Comparison of ENCODE assay signal across 9 mouse cellular contexts in the genomic region with DNA sequence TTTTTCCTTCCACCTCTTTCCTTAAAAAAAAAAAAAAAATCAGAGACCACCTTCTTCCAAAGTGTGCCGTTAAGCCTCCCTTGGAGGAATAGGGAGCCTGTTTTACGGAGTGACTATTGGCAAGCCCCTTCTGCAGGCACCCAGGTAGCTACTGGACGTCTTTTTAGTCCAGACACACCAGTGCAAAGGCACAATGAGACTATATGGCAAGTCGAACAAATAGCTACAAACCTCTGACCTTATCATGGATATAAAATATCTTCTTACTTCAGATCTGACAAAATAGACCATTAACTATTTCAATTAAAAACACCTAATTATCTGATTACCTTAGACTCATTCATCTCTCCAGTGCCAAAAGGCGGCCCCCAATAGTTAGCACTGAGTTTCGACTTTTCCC. TPM values are rescaled to one million over a fixed set of nuclear protein-coding genes. Genes with fewer than 3 reads are reported as not detected.
DNase-seq lines count a peak whose midpoint lies in the region; ATAC-seq and TF ChIP-seq lines count a peak whose summit lies in the region.
"Had no signal": no experiment of that assay in that cellular context is flagged by ENCODE, and none has a peak within 500 bp of the region (broad histone marks: within the 10 kb centered on the region; RNA-seq: fewer than 3 reads in every experiment).

No protein-coding gene starts in this region.

- WGBS in neural tube, embryonic 11.5 days = 2% methylated on average over 6 of the region's 6 CpGs
- WGBS in liver, embryonic 12.5 days (ENCODE audit: insufficient replicate concordance) = 20% methylated on average over 6 of the region's 6 CpGs
- 28% methylated on average over 6 of the region's 6 CpGs for whole genome bisulfite sequencing in stomach, postnatal 0 days

- peak overlapping the region; percentile 99 for H3K27ac ChIP-seq in gastrocnemius, adult 2 months
- H3K27ac ChIP-seq in neural tube, embryonic 11.5 days (ENCODE audit: low read depth, low read length) = peak overlapping the region; percentile 96
- H3K27ac ChIP-seq in liver, embryonic 12.5 days = peak overlapping the region; percentile 70
- H3K27ac ChIP-seq in stomach, postnatal 0 days (replicated peaks) = peak overlapping the region; percentile 83

- DNase-seq in gastrocnemius, adult 2 months = no peak
- DNase-seq in gastrocnemius, postnatal 36 days = no peak
- no peak for DNase-seq in neural tube, embryonic 11.5 days (ENCODE audit: low spot score)
- no peak for DNase-seq in neural tube, embryonic 10.5 days (ENCODE audit: extremely low spot score, low spot score)
- no peak for DNase-seq in stomach, postnatal 0 days (ENCODE audit: low spot score)
- no peak for DNase-seq in cerebellum, postnatal 4 days (ENCODE audit: low spot score in 2 of 2)
- DNase-seq in left cerebral cortex, postnatal 14 days (ENCODE audit: low spot score in 2 of 2) = no peak
- DNase-seq: right cerebral cortex, postnatal 25 days had no signal

- H3K36me3 ChIP-seq in neural tube, embryonic 11.5 days (ENCODE audit: control insufficient read depth, insufficient read depth, low read length) = no peaks in the 10 kb centered on the region
- no peaks in the 10 kb centered on the region for H3K36me3 ChIP-seq in liver, embryonic 12.5 days
- no peaks in the 10 kb centered on the region for H3K36me3 ChIP-seq in stomach, postnatal 0 days (ENCODE audit: control insufficient read depth, insufficient read depth, low read length)

- no peaks in the 10 kb centered on the region for H3K27me3 ChIP-seq in neural tube, embryonic 11.5 days (ENCODE audit: control insufficient read depth, insufficient read depth, low read length)
- no peaks in the 10 kb centered on the region; the same call in 1 of the 2 replicates for H3K27me3 ChIP-seq in liver, embryonic 12.5 days (replicated peaks)
- H3K27me3 ChIP-seq in stomach, postnatal 0 days (ENCODE audit: control insufficient read depth, insufficient read depth, low read length) = no peaks in the 10 kb centered on the region

- H3K9me3 ChIP-seq in neural tube, embryonic 11.5 days (ENCODE audit: control insufficient read depth, low read length) = no peaks in the 10 kb centered on the region
- H3K9me3 ChIP-seq in liver, embryonic 12.5 days (replicated peaks) = no peaks in the 10 kb centered on the region
- no peaks in the 10 kb centered on the region for H3K9me3 ChIP-seq in stomach, postnatal 0 days (ENCODE audit: control insufficient read depth, low read length)

- H3K4me2 ChIP-seq in neural tube, embryonic 11.5 days (ENCODE audit: low read depth) = peak overlapping the region; percentile 80
- peak overlapping the region; percentile 98 for H3K4me2 ChIP-seq in liver, embryonic 12.5 days
- H3K4me2 ChIP-seq in stomach, postnatal 0 days (replicated peaks; ENCODE audit: low read depth) = peak overlapping the region; percentile 72

- peaks cover 21% of the 10 kb centered on the region for H3K4me1 ChIP-seq in neural tube, embryonic 11.5 days (ENCODE audit: control insufficient read depth, insufficient read depth, low read length)
- peaks cover 38% of the 10 kb centered on the region for H3K4me1 ChIP-seq in liver, embryonic 12.5 days
- no peaks in the 10 kb centered on the region for H3K4me1 ChIP-seq in stomach, postnatal 0 days (replicated peaks; ENCODE audit: control insufficient read depth, insufficient read depth)

- no peak for TF ChIP-seq CTCF in gastrocnemius, adult 2 months (IDR thresholded peaks at IDR 0.05)
- TF ChIP-seq CTCF in stomach, postnatal 0 days (IDR thresholded peaks at IDR 0.05; ENCODE audit: low read depth) = no peak

- H3K4me3 ChIP-seq in gastrocnemius, adult 2 months = peak overlapping the region; percentile 93
- H3K4me3 ChIP-seq in neural tube, embryonic 11.5 days (ENCODE audit: low read depth, low read length) = peak overlapping the region; percentile 58
- H3K4me3 ChIP-seq in liver, embryonic 12.5 days = peak overlapping the region; percentile 68
- H3K4me3 ChIP-seq in stomach, postnatal 0 days (ENCODE audit: low read depth, low read length) = peak overlapping the region; percentile 55; the same call in 1 of the 2 replicates

- intact Hi-C loops in gastrocnemius, adult 2 months (cut with DNase I) = loop anchor here (5.0 to 10.0 kb wide), 3 partner anchors 167 to 1327 kb away; no protein-coding TSS in a partner anchor
- intact Hi-C loops in gastrocnemius, postnatal 36 days (cut with DNase I) = loop anchor here (10.0 kb wide), 1 partner anchor 970 kb away; no protein-coding TSS in a partner anchor
- intact Hi-C loops in left cerebral cortex, postnatal 14 days (cut with DNase I) = loop anchor here (5.0 to 10.0 kb wide), 2 partner anchors 250 to 1327 kb away; no protein-coding TSS in a partner anchor

- TF ChIP-seq EP300 in stomach, postnatal 0 days (optimal IDR thresholded peaks at IDR 0.05) = no peak

- no peak overlapping the region; the same call in 1 of the 2 replicates for H3K9ac ChIP-seq in neural tube, embryonic 11.5 days (ENCODE audit: low read length)
- H3K9ac ChIP-seq in liver, embryonic 12.5 days = no peak overlapping the region; the same call in 1 of the 2 replicates
- 0 out of 2 replicates have a peak overlapping the region, but pooled peaks have one; percentile 53 for H3K9ac ChIP-seq in stomach, postnatal 0 days (ENCODE audit: low read length)

- ATAC-seq in neural tube, embryonic 11.5 days (ENCODE audit: insufficient read depth, low FRiP score, low TSS enrichment) = no peak
- no peak for ATAC-seq in liver, embryonic 12.5 days
- ATAC-seq in stomach, postnatal 0 days (ENCODE audit: low FRiP score, low TSS enrichment) = no peak

RNA-seq across cellular contexts. Expression of a gene that starts 2.0 kb away (rescaled TPM):
- total RNA-seq in gastrocnemius, adult 2 months (2021) = 10 to 100 TPM; 31.3 to 41.6 TPM
- 10 to 100 TPM; 29.1 to 30.4 TPM for total RNA-seq in gastrocnemius, postnatal 36 days (2021)
- polyA plus RNA-seq in neural tube, embryonic 11.5 days (2014; fragmentation: Nextera tagmentation; extraction: Ambion mirVana) = 48.3 and 55.9 TPM in 2 replicates
- 22.1 and 24.3 TPM in 2 replicates for polyA plus RNA-seq in liver, embryonic 12.5 days (2016; fragmentation: Nextera tagmentation; extraction: Ambion mirVana)
- 13.5 and 14.4 TPM in 2 replicates for polyA plus RNA-seq in stomach, postnatal 0 days (2015; fragmentation: Nextera tagmentation; extraction: Ambion mirVana)
- total RNA-seq in left cerebral cortex, postnatal 14 days (2021) = 100 to 1,000 TPM; 199 to 209 TPM

Comparison
In these comparisons a context has a peak if more than half of its experiments do, and no peak if none do; other contexts are left out.
1. RNA of a gene that starts 2.0 kb away (total RNA-seq): 199 to 209 TPM in left cerebral cortex, postnatal 14 days; 31.3 to 41.6 TPM in gastrocnemius, adult 2 months and 29.1 to 30.4 TPM in gastrocnemius, postnatal 36 days; every median in the first group is over 4 times any median in the second.
2. Peak in every context shown above with its lines, with median percentiles within 50 percentile points of each other: H3K27ac ChIP-seq, H3K4me3 ChIP-seq and H3K4me2 ChIP-seq.